Mouse (Mus musculus): ENCODE measurements at regions not wholly inside any gene's neighbourhood (a gene's known extent, or its start where the extent isn't known, plus 50 kb on each side); places are given as distances from the start of the nearest gene placed in this dataset.

GRCm38 (mm10) chr16:29964563-29964962 lies 99.6 kb upstream of the Hes1 start:
- Histone ChIP-seq H3K4me3 (ENCODE audit: low read depth, low read length) (no peak overlapping the region), H3K9ac (replicated peaks; ENCODE audit: low read length) (no peak overlapping the region), H3K4me1 (ENCODE audit: control insufficient read depth, insufficient read depth, low read length) (no peaks in the 10 kb centered on the region), H3K36me3 (replicated peaks; ENCODE audit: control insufficient read depth, insufficient read depth, low read depth, low read length) (no peaks in the 10 kb centered on the region), H3K27me3 (ENCODE audit: control insufficient read depth, insufficient read depth, low read length) (no peaks in the 10 kb centered on the region), H3K4me2 (ENCODE audit: low read depth, low read length) (no peak overlapping the region), H3K27ac (replicated peaks; ENCODE audit: low read depth, low read length) (no peak overlapping the region), H3K9me3 (replicated peaks; ENCODE audit: control insufficient read depth, low read length) (no peaks in the 10 kb centered on the region)
- DNase-seq (ENCODE audit: low spot score): no peak
- WGBS: 97% methylated on average over 8 of the region's 8 CpGs
- ATAC-seq (replicated peaks; ENCODE audit: insufficient number of reproducible peaks, low FRiP score, low TSS enrichment, low read depth): no peak

- H3K36me3 ChIP-seq (replicated peaks; ENCODE audit: control insufficient read depth, insufficient read depth, low read depth, low read length): no peaks in the 10 kb centered on the region
- no peak for ATAC-seq (replicated peaks; ENCODE audit: insufficient number of reproducible peaks, low FRiP score, low TSS enrichment, low read depth)
- 44% methylated on average over 5 of the region's 5 CpGs for WGBS
- no peak overlapping the region for H3K9ac ChIP-seq (replicated peaks; ENCODE audit: low read length)
- no peaks in the 10 kb centered on the region for H3K4me1 ChIP-seq (ENCODE audit: control insufficient read depth, insufficient read depth, low read length)
- H3K4me2 ChIP-seq (ENCODE audit: low read depth, low read length): no peak overlapping the region
- H3K27me3 ChIP-seq (ENCODE audit: control insufficient read depth, insufficient read depth, low read length): no peaks in the 10 kb centered on the region
- H3K4me3 ChIP-seq (ENCODE audit: low read depth, low read length): no peak overlapping the region
- no peak overlapping the region for H3K27ac ChIP-seq (replicated peaks; ENCODE audit: low read depth, low read length)
- H3K9me3 ChIP-seq (replicated peaks; ENCODE audit: control insufficient read depth, low read length): no peaks in the 10 kb centered on the region
- no peak for DNase-seq (ENCODE audit: low spot score)
These were observed 95.4 kb upstream of the Hes1 start for GRCm38 (mm10) chr16:29968743-29969142.

DNA sequence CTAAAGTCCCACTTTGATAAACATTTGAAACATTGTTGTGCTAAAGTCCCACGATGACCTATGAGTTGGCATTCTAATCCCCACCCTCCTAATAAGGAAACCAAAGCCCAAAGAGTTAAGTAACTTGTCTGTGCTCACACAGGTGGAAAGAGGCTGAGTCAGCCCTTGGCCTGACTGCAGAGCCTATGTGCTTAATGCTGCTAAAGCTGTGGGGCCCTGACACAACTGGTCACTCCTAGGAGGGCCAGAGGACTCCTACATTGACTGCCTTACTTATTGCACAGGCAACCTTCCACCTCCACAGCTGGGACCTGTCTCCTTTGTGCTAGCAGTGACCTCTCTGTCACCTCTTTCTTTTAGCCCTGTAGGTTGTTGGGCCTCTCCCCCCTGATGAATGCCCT lies 91.4 kb upstream of the Hes1 start:
- Histone ChIP-seq H3K4me1 (ENCODE audit: control insufficient read depth, insufficient read depth, low read length) (no peaks in the 10 kb centered on the region), H3K9me3 (replicated peaks; ENCODE audit: control insufficient read depth, low read length) (no peaks in the 10 kb centered on the region), H3K36me3 (replicated peaks; ENCODE audit: control insufficient read depth, insufficient read depth, low read depth, low read length) (no peaks in the 10 kb centered on the region), H3K27ac (replicated peaks; ENCODE audit: low read depth, low read length) (no peak overlapping the region), H3K4me2 (ENCODE audit: low read depth, low read length) (no peak overlapping the region), H3K27me3 (ENCODE audit: control insufficient read depth, insufficient read depth, low read length) (0 out of 2 replicates have a peak, but pooled peaks cover 2% of the 10 kb centered on the region), H3K4me3 (ENCODE audit: low read depth, low read length) (no peak overlapping the region), H3K9ac (replicated peaks; ENCODE audit: low read length) (no peak overlapping the region)
- ATAC-seq (replicated peaks; ENCODE audit: insufficient number of reproducible peaks, low FRiP score, low TSS enrichment, low read depth): no peak
- 69% methylated on average over 1 of the region's 1 CpGs for WGBS
- no peak for DNase-seq (ENCODE audit: low spot score)

DNA sequence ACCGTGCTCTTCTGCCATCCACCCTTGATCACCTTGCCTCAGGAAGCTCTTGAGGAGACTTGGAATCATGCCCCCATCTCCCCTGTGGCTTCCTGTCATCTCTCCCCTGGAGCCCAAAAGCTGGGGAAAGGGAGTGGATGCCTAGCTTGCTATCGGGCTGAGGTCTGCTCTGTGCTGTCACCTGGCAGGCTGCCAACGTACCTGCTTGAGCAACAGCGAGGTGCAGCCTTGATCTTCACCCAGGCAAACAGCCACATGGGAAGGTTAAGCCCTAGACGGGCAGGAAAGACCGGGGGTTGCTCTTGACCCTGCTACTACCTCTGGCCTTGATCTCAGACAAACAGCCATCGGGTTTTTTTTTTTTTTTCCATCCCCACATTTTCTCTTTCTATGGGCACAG lies 90.9 kb upstream of the Hes1 start:
- H3K4me2 ChIP-seq (ENCODE audit: low read depth, low read length): no peak overlapping the region
- H3K4me1 ChIP-seq (ENCODE audit: control insufficient read depth, insufficient read depth, low read length): no peaks in the 10 kb centered on the region
- no peaks in the 10 kb centered on the region for H3K9me3 ChIP-seq (replicated peaks; ENCODE audit: control insufficient read depth, low read length)
- H3K27me3 ChIP-seq (ENCODE audit: control insufficient read depth, insufficient read depth, low read length): 0 out of 2 replicates have a peak, but pooled peaks cover 2% of the 10 kb centered on the region
- WGBS: 68% methylated on average over 7 of the region's 7 CpGs
- no peak overlapping the region for H3K4me3 ChIP-seq (ENCODE audit: low read depth, low read length)
- no peak for DNase-seq (ENCODE audit: low spot score)
- H3K36me3 ChIP-seq (replicated peaks; ENCODE audit: control insufficient read depth, insufficient read depth, low read depth, low read length): no peaks in the 10 kb centered on the region
- H3K27ac ChIP-seq (replicated peaks; ENCODE audit: low read depth, low read length): no peak overlapping the region
- ATAC-seq (replicated peaks; ENCODE audit: insufficient number of reproducible peaks, low FRiP score, low TSS enrichment, low read depth): no peak
- H3K9ac ChIP-seq (replicated peaks; ENCODE audit: low read length): no peak overlapping the region

DNA sequence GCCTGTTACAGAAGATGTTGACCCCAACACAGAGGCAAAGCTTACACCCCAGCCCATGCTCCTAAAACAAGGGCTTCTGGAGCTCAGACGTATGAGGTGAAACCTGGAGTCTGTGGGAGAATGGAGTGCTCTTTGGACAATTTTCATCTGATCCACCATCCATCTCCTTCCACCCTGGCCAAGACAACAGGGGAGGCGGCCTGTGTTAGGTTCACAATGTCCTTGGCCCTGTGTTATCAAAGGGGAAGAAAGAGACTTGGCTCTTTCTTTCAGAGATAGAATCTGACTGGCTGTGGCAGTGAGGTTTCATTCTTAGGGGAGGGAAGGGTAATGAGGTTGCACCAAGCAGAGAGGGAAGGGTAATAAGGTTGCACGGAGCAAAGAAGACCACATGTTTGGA lies 88.4 kb upstream of the Hes1 start:
- Histone ChIP-seq H3K9ac (replicated peaks; ENCODE audit: low read length) (no peak overlapping the region), H3K4me1 (ENCODE audit: control insufficient read depth, insufficient read depth, low read length) (no peaks in the 10 kb centered on the region), H3K27me3 (ENCODE audit: control insufficient read depth, insufficient read depth, low read length) (0 out of 2 replicates have a peak, but pooled peaks cover 2% of the 10 kb centered on the region), H3K36me3 (replicated peaks; ENCODE audit: control insufficient read depth, insufficient read depth, low read depth, low read length) (no peaks in the 10 kb centered on the region), H3K9me3 (replicated peaks; ENCODE audit: control insufficient read depth, low read length) (no peaks in the 10 kb centered on the region), H3K27ac (replicated peaks; ENCODE audit: low read depth, low read length) (no peak overlapping the region), H3K4me2 (ENCODE audit: low read depth, low read length) (no peak overlapping the region), H3K4me3 (ENCODE audit: low read depth, low read length) (no peak overlapping the region)
- no peak for DNase-seq (ENCODE audit: low spot score)
- no peak for ATAC-seq (replicated peaks; ENCODE audit: insufficient number of reproducible peaks, low FRiP score, low TSS enrichment, low read depth)
- WGBS: 87% methylated on average over 3 of the region's 3 CpGs

- ATAC-seq (replicated peaks; ENCODE audit: insufficient number of reproducible peaks, low FRiP score, low TSS enrichment, low read depth): no peak
- WGBS: 67% methylated on average over 3 of the region's 3 CpGs
These were observed 87.2 kb upstream of the Hes1 start for GRCm38 (mm10) chr16:29977011-29977410.

DNA sequence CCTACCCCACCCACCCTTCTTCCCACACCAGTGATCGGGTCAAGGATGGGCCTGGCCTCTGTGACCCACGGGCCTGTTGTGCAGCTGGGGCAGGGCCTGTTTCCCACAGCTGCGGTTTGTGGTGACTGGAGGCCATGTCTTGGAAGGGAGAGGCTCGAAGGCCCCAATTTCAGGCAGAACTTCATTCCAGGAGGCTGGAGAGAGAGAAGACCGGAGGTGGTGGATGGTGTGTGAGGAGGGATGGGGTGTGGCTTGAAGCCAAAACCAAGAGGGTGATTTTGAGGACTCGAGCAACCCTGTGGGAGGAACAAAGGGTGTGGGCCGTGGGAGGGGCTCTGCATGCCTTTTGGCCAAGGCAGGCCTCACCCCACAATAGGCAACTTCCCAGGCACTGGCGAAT lies 86.5 kb upstream of the Hes1 start:
- 0 out of 2 replicates have a peak, but pooled peaks cover 2% of the 10 kb centered on the region for H3K27me3 ChIP-seq (ENCODE audit: control insufficient read depth, insufficient read depth, low read length)
- no peak overlapping the region for H3K4me2 ChIP-seq (ENCODE audit: low read depth, low read length)
- no peaks in the 10 kb centered on the region for H3K9me3 ChIP-seq (replicated peaks; ENCODE audit: control insufficient read depth, low read length)
- H3K9ac ChIP-seq (replicated peaks; ENCODE audit: low read length): no peak overlapping the region
- ATAC-seq (replicated peaks; ENCODE audit: insufficient number of reproducible peaks, low FRiP score, low TSS enrichment, low read depth): no peak
- no peak overlapping the region for H3K27ac ChIP-seq (replicated peaks; ENCODE audit: low read depth, low read length)
- no peaks in the 10 kb centered on the region for H3K4me1 ChIP-seq (ENCODE audit: control insufficient read depth, insufficient read depth, low read length)
- WGBS: 65% methylated on average over 8 of the region's 8 CpGs
- no peaks in the 10 kb centered on the region for H3K36me3 ChIP-seq (replicated peaks; ENCODE audit: control insufficient read depth, insufficient read depth, low read depth, low read length)
- no peak overlapping the region for H3K4me3 ChIP-seq (ENCODE audit: low read depth, low read length)
- DNase-seq (ENCODE audit: low spot score): no peak

More at GRCm38 (mm10) chr16:29977011-29977410, 87.2 kb upstream of the Hes1 start:
- H3K9me3 ChIP-seq (replicated peaks; ENCODE audit: control insufficient read depth, low read length): no peaks in the 10 kb centered on the region
- H3K4me1 ChIP-seq (ENCODE audit: control insufficient read depth, insufficient read depth, low read length): no peaks in the 10 kb centered on the region
- no peak overlapping the region for H3K4me3 ChIP-seq (ENCODE audit: low read depth, low read length)
- no peaks in the 10 kb centered on the region for H3K36me3 ChIP-seq (replicated peaks; ENCODE audit: control insufficient read depth, insufficient read depth, low read depth, low read length)
- 0 out of 2 replicates have a peak, but pooled peaks cover 2% of the 10 kb centered on the region for H3K27me3 ChIP-seq (ENCODE audit: control insufficient read depth, insufficient read depth, low read length)
- no peak overlapping the region for H3K9ac ChIP-seq (replicated peaks; ENCODE audit: low read length)
- no peak overlapping the region for H3K27ac ChIP-seq (replicated peaks; ENCODE audit: low read depth, low read length)
- no peak for DNase-seq (ENCODE audit: low spot score)
- H3K4me2 ChIP-seq (ENCODE audit: low read depth, low read length): no peak overlapping the region

DNA sequence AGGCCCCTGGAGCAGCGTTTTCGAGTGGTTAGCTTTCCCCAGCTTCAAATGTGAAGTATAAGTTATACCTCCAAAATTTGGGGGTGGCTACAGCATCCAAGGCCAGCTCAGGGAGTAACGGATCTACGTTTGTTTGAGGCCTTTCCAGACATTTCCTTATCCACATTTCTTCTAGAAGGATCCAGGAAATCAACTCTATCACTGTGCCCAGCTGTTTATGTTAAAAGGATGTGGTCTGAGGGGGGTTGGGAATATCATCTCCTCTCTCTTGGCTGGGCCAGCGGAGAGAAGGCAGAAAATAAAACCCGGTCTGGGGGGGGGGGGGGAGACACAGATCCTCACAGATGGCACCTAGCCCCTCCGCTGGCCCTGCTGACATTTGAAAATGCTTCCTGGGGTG lies 85.1 kb upstream of the Hes1 start:
- Histone ChIP-seq H3K4me2 (ENCODE audit: low read depth, low read length) (no peak overlapping the region), H3K9ac (replicated peaks; ENCODE audit: low read length) (no peak overlapping the region), H3K4me1 (ENCODE audit: control insufficient read depth, insufficient read depth, low read length) (no peaks in the 10 kb centered on the region), H3K9me3 (replicated peaks; ENCODE audit: control insufficient read depth, low read length) (no peaks in the 10 kb centered on the region), H3K4me3 (ENCODE audit: low read depth, low read length) (no peak overlapping the region), H3K36me3 (replicated peaks; ENCODE audit: control insufficient read depth, insufficient read depth, low read depth, low read length) (no peaks in the 10 kb centered on the region), H3K27ac (replicated peaks; ENCODE audit: low read depth, low read length) (no peak overlapping the region), H3K27me3 (ENCODE audit: control insufficient read depth, insufficient read depth, low read length) (no peaks in the 10 kb centered on the region)
- no peak for ATAC-seq (replicated peaks; ENCODE audit: insufficient number of reproducible peaks, low FRiP score, low TSS enrichment, low read depth)
- DNase-seq (ENCODE audit: low spot score): no peak
- WGBS: 70% methylated on average over 7 of the region's 7 CpGs
